Comparison of ENCODE assay signal across 22 mouse cellular contexts in genomic region chr8:90354782-90355181, GRCm38 (mm10). TPM values are rescaled to one million over a fixed set of nuclear protein-coding genes. Genes with fewer than 3 reads are reported as not detected.
DNase-seq lines count a peak whose midpoint lies in the region; ATAC-seq and TF ChIP-seq lines count a peak whose summit lies in the region.
"Had no signal": no experiment of that assay in that cellular context is flagged by ENCODE, and none has a peak within 500 bp of the region (broad histone marks: within the 10 kb centered on the region; RNA-seq: fewer than 3 reads in every experiment).

No protein-coding gene starts in this region.

- no peaks in the 10 kb centered on the region for H3K27me3 ChIP-seq in hindbrain, postnatal 0 days (ENCODE audit: insufficient read depth, low read length)
- H3K27me3 ChIP-seq in hindbrain, embryonic 16.5 days (replicated peaks; ENCODE audit: control insufficient read depth, insufficient read depth, low read length): no peaks in the 10 kb centered on the region
- peaks cover 28% of the 10 kb centered on the region for H3K27me3 ChIP-seq in midbrain, embryonic 10.5 days (ENCODE audit: low read depth, poor library complexity, severe bottlenecking)
- no peaks in the 10 kb centered on the region for H3K27me3 ChIP-seq in midbrain, embryonic 15.5 days (replicated peaks)
- H3K27me3 ChIP-seq: embryonic facial prominence, embryonic 12.5 days; heart, embryonic 15.5 days had no signal

- DNase-seq in embryo, embryonic 10 days (ENCODE audit: low spot score): peak; percentile 36
- DNase-seq in embryo, embryonic 9.5 days (ENCODE audit: extremely low spot score): no peak
- DNase-seq in hindbrain, postnatal 0 days (ENCODE audit: low spot score): no peak
- DNase-seq in midbrain, embryonic 10.5 days (ENCODE audit: low spot score): no peak
- peak; percentile 12 for DNase-seq in embryo, embryonic 10.5 days (ENCODE audit: low spot score)
- DNase-seq in cerebellum, postnatal 36 days: no peak
- DNase-seq: adrenal gland, adult 8-10 months; adrenal gland, postnatal 36 days; B cell, adult 2 months; cerebellum, adult 11 months; cerebellum, adult 8-10 months; gastrocnemius, postnatal 36 days; heart, adult 18-20 months; heart, postnatal 14 days had no signal

- no peak overlapping the region for H3K4me3 ChIP-seq in hindbrain, postnatal 0 days (ENCODE audit: low read length)
- H3K4me3 ChIP-seq in hindbrain, embryonic 16.5 days (ENCODE audit: low read length): no peak overlapping the region
- H3K4me3 ChIP-seq in midbrain, embryonic 10.5 days: no peak overlapping the region
- H3K4me3 ChIP-seq in midbrain, embryonic 15.5 days: no peak overlapping the region
- H3K4me3 ChIP-seq: embryonic facial prominence, embryonic 12.5 days; forebrain, embryonic 15.5 days; heart, embryonic 10.5 days; heart, embryonic 15.5 days had no signal

- WGBS in hindbrain, postnatal 0 days: 90% methylated on average over 3 of the region's 3 CpGs
- 78% methylated on average over 3 of the region's 3 CpGs for WGBS in hindbrain, embryonic 16.5 days
- 91% methylated on average over 3 of the region's 3 CpGs for WGBS in midbrain, embryonic 10.5 days
- WGBS in midbrain, embryonic 15.5 days: 82% methylated on average over 3 of the region's 3 CpGs

- H3K4me1 ChIP-seq in hindbrain, postnatal 0 days (ENCODE audit: insufficient read depth, low read length): 0 out of 2 replicates have a peak, but pooled peaks cover 6% of the 10 kb centered on the region
- peaks cover 11% of the 10 kb centered on the region; the same call in 1 of the 2 replicates for H3K4me1 ChIP-seq in hindbrain, embryonic 16.5 days (ENCODE audit: control insufficient read depth, insufficient read depth, low read depth, low read length)
- peaks cover 42% of the 10 kb centered on the region for H3K4me1 ChIP-seq in midbrain, embryonic 10.5 days
- peaks cover 18% of the 10 kb centered on the region for H3K4me1 ChIP-seq in midbrain, embryonic 15.5 days
- H3K4me1 ChIP-seq: embryonic facial prominence, embryonic 12.5 days; heart, embryonic 10.5 days had no signal

- H3K4me2 ChIP-seq in hindbrain, postnatal 0 days (ENCODE audit: low read depth, low read length): no peak overlapping the region
- no peak overlapping the region for H3K4me2 ChIP-seq in hindbrain, embryonic 16.5 days (ENCODE audit: low read length)
- H3K4me2 ChIP-seq in midbrain, embryonic 15.5 days: no peak overlapping the region
- H3K4me2 ChIP-seq: embryonic facial prominence, embryonic 12.5 days; heart, embryonic 15.5 days had no signal

- ATAC-seq in hindbrain, postnatal 0 days: no peak
- no peak for ATAC-seq in hindbrain, embryonic 16.5 days
- no peak for ATAC-seq in midbrain, embryonic 15.5 days (replicated peaks)
- ATAC-seq: CD4-positive, CD25-positive, alpha-beta regulatory T cell, adult 4 months; forebrain, embryonic 15.5 days had no signal

- TF ChIP-seq CTCF in hindbrain, postnatal 0 days (IDR thresholded peaks at IDR 0.05; ENCODE audit: low read depth): peak; percentile 34

- no peaks in the 10 kb centered on the region for H3K36me3 ChIP-seq in hindbrain, postnatal 0 days (ENCODE audit: insufficient read depth, low read length)
- no peaks in the 10 kb centered on the region for H3K36me3 ChIP-seq in hindbrain, embryonic 16.5 days (ENCODE audit: control insufficient read depth, insufficient read depth, low read length)
- no peaks in the 10 kb centered on the region for H3K36me3 ChIP-seq in midbrain, embryonic 10.5 days
- H3K36me3 ChIP-seq in midbrain, embryonic 15.5 days (replicated peaks): no peaks in the 10 kb centered on the region
- H3K36me3 ChIP-seq: embryonic facial prominence, embryonic 12.5 days; forebrain, embryonic 15.5 days; G1E; heart, embryonic 10.5 days; heart, embryonic 15.5 days had no signal

- H3K9me3 ChIP-seq in hindbrain, postnatal 0 days (ENCODE audit: low read length): no peaks in the 10 kb centered on the region
- H3K9me3 ChIP-seq in hindbrain, embryonic 16.5 days (ENCODE audit: control insufficient read depth, low read length): no peaks in the 10 kb centered on the region
- H3K9me3 ChIP-seq in midbrain, embryonic 10.5 days (replicated peaks): no peaks in the 10 kb centered on the region
- H3K9me3 ChIP-seq in midbrain, embryonic 15.5 days: no peaks in the 10 kb centered on the region
- H3K9me3 ChIP-seq: embryonic facial prominence, embryonic 12.5 days; forebrain, embryonic 15.5 days; heart, embryonic 10.5 days; heart, embryonic 15.5 days had no signal

- no peak overlapping the region for H3K27ac ChIP-seq in hindbrain, postnatal 0 days
- no peak overlapping the region for H3K27ac ChIP-seq in hindbrain, embryonic 16.5 days (ENCODE audit: low read depth, low read length)
- 0 out of 2 replicates have a peak overlapping the region, but pooled peaks have one; percentile 71 for H3K27ac ChIP-seq in midbrain, embryonic 10.5 days (replicated peaks)
- H3K27ac ChIP-seq in midbrain, embryonic 15.5 days: no peak overlapping the region
- H3K27ac ChIP-seq: embryonic facial prominence, embryonic 12.5 days; forebrain, embryonic 15.5 days; heart, embryonic 10.5 days; heart, embryonic 15.5 days had no signal

- no peak overlapping the region for H3K9ac ChIP-seq in hindbrain, postnatal 0 days (replicated peaks; ENCODE audit: low read length)
- H3K9ac ChIP-seq in hindbrain, embryonic 16.5 days (ENCODE audit: low read depth, low read length): no peak overlapping the region
- no peak overlapping the region for H3K9ac ChIP-seq in midbrain, embryonic 15.5 days
- H3K9ac ChIP-seq: embryonic facial prominence, embryonic 12.5 days; forebrain, embryonic 15.5 days; heart, embryonic 15.5 days had no signal

RNA-seq across cellular contexts. Expression of gene Tox3, which starts 6.6 kb away (rescaled TPM):
- total RNA-seq in hindbrain, postnatal 0 days (2014; rRNA removed): 31.4 and 33.1 TPM in 2 replicates
- polyA plus RNA-seq in hindbrain, postnatal 0 days (2015; fragmentation: Nextera tagmentation; extraction: Ambion mirVana): 21.2 and 22.2 TPM in 2 replicates
- polyA plus RNA-seq in hindbrain, embryonic 16.5 days (2015; fragmentation: Nextera tagmentation; extraction: Ambion mirVana): 11.2 and 12.8 TPM in 2 replicates
- polyA plus RNA-seq in midbrain, embryonic 10.5 days (2016; fragmentation: Nextera tagmentation; extraction: Ambion mirVana): 14.8 and 19.1 TPM in 2 replicates
- polyA plus RNA-seq in midbrain, embryonic 15.5 days (2015; fragmentation: Nextera tagmentation; extraction: Ambion mirVana): 37.3 and 40.5 TPM in 2 replicates
- total RNA-seq: G1E had no signal
- polyA plus RNA-seq: CD4-positive, CD25-positive, alpha-beta regulatory T cell, adult 4 months; G1E had no signal

Comparison
In these comparisons a context has a peak if more than half of its experiments do, and no peak if none do; other contexts are left out.
1. DNase-seq: peak in embryo, embryonic 10 days (single experiment) and embryo, embryonic 10.5 days (single experiment); none in embryo, embryonic 9.5 days (single experiment), hindbrain, postnatal 0 days (single experiment), midbrain, embryonic 10.5 days (single experiment) and cerebellum, postnatal 36 days (0 of 2).